Mouse (Mus musculus) lung, embryonic 15.5 days (tissue): ENCODE measurements around the gene Ifna13. TPM values are rescaled to one million over a fixed set of nuclear protein-coding genes. Genes with fewer than 3 reads are reported as not detected.

Experiments
- ATAC-seq: fragments of 200-750 bp; cut with Nextera tagmentation; 2 replicates; pipeline ENCODE4 v1.8.0; 2017; ENCODE audit warnings: moderate number of reproducible peaks, borderline replicate concordance; ENCODE audit not compliant: low FRiP score, low TSS enrichment; ENCODE audit errors: extremely low read depth
- H3K27ac ChIP-seq: fragments of 300-500 bp; sonication (generic); 2 replicates; pipeline ENCODE4 v1.5.1; 2015; ENCODE audit warnings: moderate library complexity, mild to moderate bottlenecking, inconsistent platforms
- H3K27me3 ChIP-seq: fragments of 300-500 bp; sonication (generic); 2 replicates; pipeline ENCODE4 v1.6.1; 2015; ENCODE audit warnings: inconsistent platforms
- H3K36me3 ChIP-seq: fragments of 300-500 bp; sonication (generic); 2 replicates; pipeline ENCODE4 v1.6.1; 2015; ENCODE audit warnings: inconsistent platforms
- H3K4me1 ChIP-seq: fragments of 300-500 bp; sonication (generic); 2 replicates; pipeline ENCODE4 v1.6.1; 2015; ENCODE audit warnings: inconsistent platforms
- H3K4me2 ChIP-seq: fragments of 300-500 bp; sonication (generic); 2 replicates; pipeline ENCODE4 v1.6.1; 2015; ENCODE audit warnings: inconsistent platforms, mild to moderate bottlenecking, moderate library complexity
- H3K4me3 ChIP-seq: fragments of 300-500 bp; sonication (generic); 2 replicates; pipeline ENCODE4 v1.5.1; 2015; ENCODE audit warnings: mild to moderate bottlenecking, inconsistent platforms
- H3K9ac ChIP-seq: fragments of 300-500 bp; sonication (generic); 2 replicates; pipeline ENCODE4 v1.6.1; 2015; ENCODE audit warnings: inconsistent platforms
- H3K9me3 ChIP-seq: fragments of 300-500 bp; sonication (generic); 2 replicates; pipeline ENCODE4 v1.6.1; 2016; ENCODE audit warnings: inconsistent platforms
- WGBS: fragments of 180-500 bp; shearing (Covaris S2); methylation state at CpG from one replicate; pipeline ENCODE4 v1.1.7; 2015; 5-methylcytosine and 5-hydroxymethylcytosine counted together
- polyA plus RNA-seq: library from polyadenylated mRNA; unstranded; fragments of >200 nt; fragmentation: Nextera tagmentation; extraction: Ambion mirVana; gene quantifications from 2 replicates; pipeline ENCODE4 v1.2.1, GENCODE M21; 2015

Ifna13 gene
- not detected in 2 replicates for polyA plus RNA-seq

DNA sequence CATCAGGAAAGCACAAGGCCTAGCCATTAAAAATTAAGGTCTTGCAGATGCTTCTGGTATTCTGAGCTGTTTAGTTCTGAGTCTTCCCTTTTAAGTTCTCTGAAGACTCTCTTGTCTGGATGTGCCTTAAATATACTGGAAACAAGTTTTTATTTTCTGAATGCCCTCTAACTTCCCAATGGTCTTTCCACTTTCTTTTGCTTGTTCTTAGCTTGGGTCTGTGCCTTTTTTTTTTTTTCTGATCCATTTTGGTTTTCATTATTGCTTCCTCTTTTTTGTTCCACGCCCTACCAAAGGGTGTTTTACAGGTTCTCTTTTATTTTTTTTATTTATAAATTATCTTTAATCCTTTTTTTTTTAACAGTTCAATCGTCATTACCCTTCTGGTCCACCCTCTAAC, at the start of gene Ifna13:
Ifna13 (minus strand) TSS at position 101 of the 400 bp plus-strand sequence.
- Histone ChIP-seq H3K9me3 (no peaks in the 10 kb centered on the region), H3K9ac (no peak within 1 kb of the TSS), H3K36me3 (no peaks in the 10 kb centered on the region), H3K27me3 (no peaks in the 10 kb centered on the region), H3K4me1 (no peaks in the 10 kb centered on the region), H3K27ac (no peak within 1 kb of the TSS), H3K4me2 (no peak within 1 kb of the TSS), H3K4me3 (no peak within 1 kb of the TSS)
- 51% methylated on average over 2 of the region's 2 CpGs for WGBS
- ATAC-seq, result no peak

- H3K27me3 ChIP-seq, result no peaks in the 10 kb centered on the region; the same call in 1 of the 2 replicates
- H3K4me3 ChIP-seq, result no peak overlapping the region
- H3K9ac ChIP-seq, result no peak overlapping the region
- WGBS, result 78% methylated on average over 2 of the region's 2 CpGs
- no peaks in the 10 kb centered on the region for H3K4me1 ChIP-seq
- ATAC-seq, result no peak
- H3K9me3 ChIP-seq, result no peaks in the 10 kb centered on the region
- H3K4me2 ChIP-seq, result no peak overlapping the region
- no peak overlapping the region for H3K27ac ChIP-seq
- H3K36me3 ChIP-seq, result no peaks in the 10 kb centered on the region
Measured at GRCm38 (mm10) chr4:88693392-88693791, 49.1 kb upstream of the Ifna13 start.

GRCm38 (mm10) chr4:88692537-88692936, 48.3 kb upstream of the Ifna13 start:
- Histone ChIP-seq H3K9me3 (no peaks in the 10 kb centered on the region), H3K4me2 (no peak overlapping the region), H3K27ac (no peak overlapping the region), H3K36me3 (no peaks in the 10 kb centered on the region), H3K4me1 (no peaks in the 10 kb centered on the region), H3K27me3 (no peaks in the 10 kb centered on the region; the same call in 1 of the 2 replicates), H3K4me3 (no peak overlapping the region), H3K9ac (no peak overlapping the region)
- 77% methylated on average over 1 of the region's 1 CpGs for WGBS
- ATAC-seq, result no peak

GRCm38 (mm10) chr4:88691259-88691658, 47.0 kb upstream of the Ifna13 start, which contains the start of gene Ifnab:
Gene Ifnab, minus strand, starts transcription at chr4:88691359.
- Histone ChIP-seq H3K9ac (no peak within 1 kb of the TSS), H3K4me3 (no peak within 1 kb of the TSS), H3K9me3 (no peaks in the 10 kb centered on the region), H3K27me3 (no peaks in the 10 kb centered on the region; the same call in 1 of the 2 replicates), H3K27ac (no peak within 1 kb of the TSS), H3K4me1 (no peaks in the 10 kb centered on the region), H3K36me3 (no peaks in the 10 kb centered on the region), H3K4me2 (no peak within 1 kb of the TSS)
- no peak for ATAC-seq
- 67% methylated on average over 2 of the region's 2 CpGs for WGBS

DNA sequence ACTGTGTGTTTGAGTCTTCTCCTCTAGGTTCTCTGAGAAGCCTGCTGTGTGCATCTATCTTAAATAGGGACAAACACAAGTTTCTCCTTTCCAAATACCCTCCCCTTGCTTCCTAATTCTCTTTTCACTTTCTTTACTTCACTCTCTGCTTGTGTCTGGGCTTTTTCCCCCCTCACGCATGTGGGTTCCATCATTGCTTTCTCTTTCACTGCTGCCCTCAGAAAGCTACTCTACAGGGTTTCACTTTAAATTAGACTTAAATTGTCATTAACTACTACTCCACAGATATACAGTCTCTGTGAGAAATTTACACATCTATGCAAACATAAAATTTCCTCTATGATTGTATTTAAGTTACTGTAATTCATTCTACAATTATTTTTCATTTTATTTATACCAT, 39.6 kb upstream of the Ifna13 start, which contains the start of gene Ifna2:
Ifna2 (minus strand) TSS at position 101 of the 400 bp plus-strand sequence.
- no peak within 1 kb of the TSS for H3K27ac ChIP-seq
- no peak within 1 kb of the TSS for H3K4me2 ChIP-seq
- H3K36me3 ChIP-seq, result no peaks in the 10 kb centered on the region
- H3K27me3 ChIP-seq, result no peaks in the 10 kb centered on the region
- no peaks in the 10 kb centered on the region for H3K4me1 ChIP-seq
- H3K9me3 ChIP-seq, result no peaks in the 10 kb centered on the region
- H3K9ac ChIP-seq, result no peak within 1 kb of the TSS
- ATAC-seq, result no peak
- WGBS, result 77% methylated on average over 1 of the region's 1 CpGs
- H3K4me3 ChIP-seq, result no peak within 1 kb of the TSS

- no peaks in the 10 kb centered on the region for H3K4me1 ChIP-seq
- no peaks in the 10 kb centered on the region for H3K27me3 ChIP-seq
- H3K9ac ChIP-seq, result no peak overlapping the region
- no peak overlapping the region for H3K27ac ChIP-seq
- H3K36me3 ChIP-seq, result no peaks in the 10 kb centered on the region
- no peaks in the 10 kb centered on the region for H3K9me3 ChIP-seq
- no peak for ATAC-seq
- H3K4me3 ChIP-seq, result no peak overlapping the region
- 40% methylated on average over 3 of the region's 3 CpGs for WGBS
- H3K4me2 ChIP-seq, result no peak overlapping the region
Measured at GRCm38 (mm10) chr4:88681353-88681752, 37.1 kb upstream of the Ifna13 start.

DNA sequence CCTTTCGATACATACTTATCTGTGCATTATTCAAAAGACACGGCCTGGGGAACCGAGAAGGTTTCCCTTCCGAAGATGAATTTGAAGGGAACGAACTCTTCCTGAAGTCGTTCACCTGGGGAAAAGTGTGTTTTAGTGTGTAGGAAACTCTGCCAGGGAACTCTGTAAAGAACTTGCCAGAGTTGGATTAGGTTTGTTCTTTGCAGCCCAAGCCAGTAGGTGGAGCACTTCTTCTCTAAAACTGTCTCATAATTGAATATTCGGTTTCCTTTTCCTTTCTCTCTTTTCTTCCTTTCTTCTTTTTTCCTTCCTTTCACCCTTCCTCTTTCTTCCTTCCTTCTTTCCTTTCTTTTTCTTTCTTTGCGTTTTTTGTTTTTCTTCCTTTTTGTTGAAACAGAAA, 36.1 kb upstream of the Ifna13 start:
- Histone ChIP-seq H3K27ac (no peak overlapping the region), H3K36me3 (no peaks in the 10 kb centered on the region), H3K9me3 (no peaks in the 10 kb centered on the region), H3K27me3 (no peaks in the 10 kb centered on the region), H3K4me1 (no peaks in the 10 kb centered on the region), H3K9ac (no peak overlapping the region), H3K4me2 (no peak overlapping the region), H3K4me3 (no peak overlapping the region)
- no peak for ATAC-seq
- 43% methylated on average over 8 of the region's 8 CpGs for WGBS

DNA sequence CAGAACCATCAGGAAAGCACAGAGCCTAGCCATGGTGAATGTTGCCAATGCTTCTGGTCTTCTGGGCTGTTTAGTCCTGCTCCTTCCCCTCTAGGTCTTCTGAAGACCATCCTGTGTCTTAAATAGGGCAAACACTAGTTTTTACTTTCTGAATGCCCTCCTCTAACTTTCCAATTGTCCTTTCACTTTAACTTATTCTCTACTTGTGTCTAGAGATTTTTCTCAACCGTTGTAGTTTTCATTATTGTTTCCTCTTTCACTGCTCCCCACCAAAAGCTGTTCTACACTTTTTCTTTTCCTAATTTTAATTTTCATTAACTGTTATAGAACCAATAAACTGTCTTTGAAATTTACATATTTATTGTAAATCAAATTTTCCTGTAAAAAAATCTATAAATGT, 32.6 kb upstream of the Ifna13 start, which contains the start of gene Ifna16:
Ifna16 (minus strand) TSS at position 101 of the 400 bp plus-strand sequence.
- no peak for ATAC-seq
- no peaks in the 10 kb centered on the region for H3K9me3 ChIP-seq

DNA sequence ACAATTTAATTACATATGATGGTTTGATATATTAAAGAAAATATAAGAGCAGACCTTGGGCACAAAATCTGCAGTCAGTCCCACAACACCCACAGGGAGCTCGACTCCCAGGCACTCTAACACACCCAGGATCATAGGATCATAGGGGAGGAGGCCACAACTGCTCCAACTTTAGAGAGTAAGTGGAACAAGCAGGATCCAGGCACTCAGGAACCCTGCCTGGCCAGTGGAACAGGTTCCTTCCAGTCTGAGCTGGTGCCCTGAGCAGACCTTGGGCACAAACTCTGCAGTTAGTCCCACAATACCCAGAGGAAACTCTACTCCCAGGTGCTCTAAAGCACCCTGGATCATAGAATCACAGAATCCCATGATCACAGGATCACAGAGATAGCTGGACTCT, 11.2 kb upstream of the Ifna13 start:
- H3K9me3 ChIP-seq, result no peaks in the 10 kb centered on the region
- H3K4me3 ChIP-seq, result no peak overlapping the region
- H3K4me1 ChIP-seq, result no peaks in the 10 kb centered on the region
- H3K27me3 ChIP-seq, result no peaks in the 10 kb centered on the region
- H3K4me2 ChIP-seq, result no peak overlapping the region
- no peak for ATAC-seq
- no peak overlapping the region for H3K9ac ChIP-seq
- H3K27ac ChIP-seq, result no peak overlapping the region
- H3K36me3 ChIP-seq, result no peaks in the 10 kb centered on the region
- 24% methylated on average over 1 of the region's 1 CpGs for WGBS

More for the DNA sequence above, 32.6 kb upstream of the Ifna13 start, which contains the start of gene Ifna16:
- Histone ChIP-seq H3K9ac (no peak within 1 kb of the TSS), H3K27ac (no peak within 1 kb of the TSS), H3K27me3 (no peaks in the 10 kb centered on the region), H3K4me3 (no peak within 1 kb of the TSS), H3K4me1 (no peaks in the 10 kb centered on the region), H3K36me3 (no peaks in the 10 kb centered on the region), H3K4me2 (no peak within 1 kb of the TSS)
- 75% methylated on average over 1 of the region's 1 CpGs for WGBS

GRCm38 (mm10) chr4:88653644-88654043, 9.4 kb upstream of the Ifna13 start:
- Histone ChIP-seq H3K4me1 (no peaks in the 10 kb centered on the region), H3K4me3 (no peak overlapping the region), H3K9me3 (no peaks in the 10 kb centered on the region), H3K4me2 (no peak overlapping the region), H3K36me3 (no peaks in the 10 kb centered on the region), H3K27ac (no peak overlapping the region), H3K27me3 (no peaks in the 10 kb centered on the region), H3K9ac (no peak overlapping the region)
- ATAC-seq, result no peak
- 77% methylated on average over 3 of the region's 3 CpGs for WGBS

GRCm38 (mm10) chr4:88642526-88642925, 1.7 kb downstream of the Ifna13 start:
- Histone ChIP-seq H3K27me3 (no peaks in the 10 kb centered on the region), H3K9me3 (no peaks in the 10 kb centered on the region), H3K9ac (no peak overlapping the region), H3K4me3 (no peak overlapping the region), H3K4me2 (no peak overlapping the region), H3K36me3 (no peaks in the 10 kb centered on the region), H3K27ac (no peak overlapping the region), H3K4me1 (no peaks in the 10 kb centered on the region)
- no peak for ATAC-seq
- WGBS, result 13% methylated on average over 2 of the region's 2 CpGs

GRCm38 (mm10) chr4:88641077-88641831, 3.0 kb downstream of the Ifna13 start:
- no peaks in the 10 kb centered on the region for H3K27me3 ChIP-seq
- H3K36me3 ChIP-seq, result no peaks in the 10 kb centered on the region
- peak; percentile 87 for ATAC-seq
- H3K9me3 ChIP-seq, result no peaks in the 10 kb centered on the region
- H3K4me2 ChIP-seq, result peak overlapping the region; percentile 50
- H3K9ac ChIP-seq, result 0 out of 2 replicates have a peak overlapping the region, but pooled peaks have one; percentile 13
- H3K4me3 ChIP-seq, result peak overlapping the region; percentile 45
- WGBS, result 7% methylated on average over 11 of the region's 11 CpGs
- H3K4me1 ChIP-seq, result no peaks in the 10 kb centered on the region
- H3K27ac ChIP-seq, result peak overlapping the region; percentile 22; the same call in 1 of the 2 replicates
